Mouse (Mus musculus) liver, postnatal 0 days (tissue): ENCODE data around the gene Il12rb2. TPM values are rescaled to one million over a fixed set of nuclear protein-coding genes. Genes with fewer than 3 reads are reported as not detected.

ENCODE experiments used
- ATAC-seq: fragments of 200-750 bp; cut with Nextera tagmentation; 2 replicates; pipeline ENCODE4 v1.8.0; 2017; ENCODE audit warnings: mild to moderate bottlenecking, moderate library complexity
- DNase-seq: peaks from one replicate; pipeline ENCODE4 v3.0.0-alpha.2; 2016
- H3K27ac ChIP-seq: fragments of 300-500 bp; sonication (generic); 2 replicates; pipeline ENCODE4 v1.5.1; 2014; ENCODE audit warnings: antibody characterized with exemption, moderate library complexity, mild to moderate bottlenecking, low read depth
- H3K27me3 ChIP-seq: fragments of 300-500 bp; sonication (generic); 2 replicates; pipeline ENCODE4 v1.6.1; 2014; ENCODE audit warnings: low read length, control low read depth, mixed read lengths; ENCODE audit not compliant: insufficient read depth
- H3K36me3 ChIP-seq: fragments of 300-500 bp; sonication (generic); replicated peaks from 2 replicates; pipeline ENCODE4 v1.6.1; 2014; ENCODE audit warnings: mild to moderate bottlenecking, control low read depth, low read length, moderate library complexity, mixed read lengths; ENCODE audit not compliant: insufficient read depth
- H3K4me1 ChIP-seq: fragments of 300-500 bp; sonication (generic); 2 replicates; pipeline ENCODE4 v1.6.1; 2014; ENCODE audit warnings: antibody characterized with exemption, mild to moderate bottlenecking, control low read depth; ENCODE audit not compliant: insufficient read depth
- H3K4me2 ChIP-seq: fragments of 300-500 bp; sonication (generic); 2 replicates; pipeline ENCODE4 v1.6.1; 2014; ENCODE audit warnings: low read depth, mild to moderate bottlenecking, low read length, moderate library complexity, mixed read lengths
- H3K4me3 ChIP-seq: fragments of 300-500 bp; sonication (generic); 2 replicates; pipeline ENCODE4 v1.5.1; 2014; ENCODE audit warnings: low read depth, low read length
- H3K9ac ChIP-seq: fragments of 300-500 bp; sonication (generic); replicated peaks from 2 replicates; pipeline ENCODE4 v1.6.1; 2014; ENCODE audit warnings: mild to moderate bottlenecking, moderate library complexity
- H3K9me3 ChIP-seq: fragments of 300-500 bp; sonication (generic); 2 replicates; pipeline ENCODE4 v1.6.1; 2016; ENCODE audit warnings: mild to moderate bottlenecking, control low read depth, low read length, mixed read lengths
- CTCF ChIP-seq: sonication (generic); IDR thresholded peaks from 2 replicates; pipeline ENCODE4 v1.5.1; 2016; ENCODE audit warnings: antibody characterized with exemption, low read depth
- EP300 ChIP-seq: IDR thresholded peaks from 2 replicates; pipeline ENCODE4 v1.6.1; 2016; ENCODE audit warnings: antibody characterized with exemption, low read depth, mild to moderate bottlenecking
- WGBS: fragments of 180-500 bp; shearing (Covaris S2); extraction: QIAGEN DNeasy Blood & Tissue Kit; methylation state at CpG from one replicate; pipeline ENCODE4 v1.1.7; 2014; ENCODE audit not compliant: insufficient replicate concordance; 5-methylcytosine and 5-hydroxymethylcytosine counted together
- polyA plus RNA-seq: library from polyadenylated mRNA; unstranded; fragments of >200 nt; fragmentation: Nextera tagmentation; extraction: Ambion mirVana; gene quantifications from 2 replicates; pipeline ENCODE4 v1.2.1, GENCODE M21; 2015

Il12rb2 gene
- polyA plus RNA-seq, 1 experiment from 2014 or later = 0.05 TPM

DNA sequence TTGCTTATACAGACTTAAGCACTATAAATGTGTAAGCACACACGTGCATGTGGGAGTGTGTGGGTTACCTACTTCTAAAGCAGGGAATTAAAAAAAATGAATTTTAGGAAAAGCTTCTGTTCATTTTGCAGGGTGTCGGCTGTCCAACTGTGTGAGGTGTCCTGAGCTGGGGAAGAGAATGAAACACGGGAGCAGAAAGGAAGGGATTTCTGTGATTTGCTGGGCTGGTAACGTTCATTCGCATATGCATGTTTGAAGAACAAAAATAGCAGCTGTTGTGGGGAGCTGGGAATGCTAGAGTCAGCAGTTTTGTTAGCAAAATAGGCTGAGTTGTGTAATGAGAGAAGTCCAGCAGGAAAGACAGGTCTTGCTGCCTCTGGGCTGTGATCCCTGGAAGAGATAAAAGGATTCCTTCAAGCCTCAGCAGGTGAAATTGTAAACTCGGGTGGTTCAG is 75.3 kb downstream of the Il12rb2 start:
- 50% methylated on average over 6 of the region's 6 CpGs for WGBS
- peaks cover 6% of the 10 kb centered on the region for H3K4me1 ChIP-seq
- DNase-seq (no peak), ATAC-seq (peak; percentile 74)
- TF ChIP-seq EP300 (no peak), CTCF (no peak)
- H3K27me3 ChIP-seq = no peaks in the 10 kb centered on the region
- H3K9me3 ChIP-seq = no peaks in the 10 kb centered on the region
- H3K4me2 ChIP-seq = no peak overlapping the region
- H3K9ac ChIP-seq = no peak overlapping the region
- H3K36me3 ChIP-seq = no peaks in the 10 kb centered on the region
- H3K4me3 ChIP-seq = no peak overlapping the region
- peak overlapping the region; percentile 37; the same call in 1 of the 2 replicates for H3K27ac ChIP-seq

DNA sequence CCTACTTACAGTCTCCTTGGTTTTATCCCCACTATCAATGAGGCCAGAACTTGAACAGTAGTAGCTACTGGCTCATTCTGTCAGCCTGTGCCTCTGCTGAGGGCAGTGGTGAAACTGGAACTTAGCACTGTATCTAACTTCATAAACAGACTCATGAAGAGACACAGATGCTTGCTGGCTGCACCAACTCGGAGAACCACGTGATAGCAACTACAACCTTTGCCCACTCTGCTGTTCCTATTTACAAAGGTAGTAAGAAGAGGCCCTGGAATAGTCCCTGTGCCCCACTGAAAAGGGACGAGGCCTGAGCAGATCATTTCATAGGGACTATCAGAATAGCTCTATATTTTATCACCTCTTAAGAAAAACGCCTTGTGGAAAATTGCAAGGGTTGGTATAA is 75.7 kb downstream of the Il12rb2 start:
- Histone ChIP-seq H3K4me3 (no peak overlapping the region), H3K9me3 (no peaks in the 10 kb centered on the region), H3K4me1 (peaks cover 6% of the 10 kb centered on the region), H3K4me2 (no peak overlapping the region), H3K27ac (peak overlapping the region; percentile 37), H3K9ac (no peak overlapping the region), H3K36me3 (no peaks in the 10 kb centered on the region), H3K27me3 (no peaks in the 10 kb centered on the region)
- DNase-seq (no peak), ATAC-seq (peak; percentile 87)
- no peak for TF ChIP-seq EP300
- no peak for TF ChIP-seq CTCF
- WGBS = 53% methylated on average over 4 of the region's 4 CpGs

DNA sequence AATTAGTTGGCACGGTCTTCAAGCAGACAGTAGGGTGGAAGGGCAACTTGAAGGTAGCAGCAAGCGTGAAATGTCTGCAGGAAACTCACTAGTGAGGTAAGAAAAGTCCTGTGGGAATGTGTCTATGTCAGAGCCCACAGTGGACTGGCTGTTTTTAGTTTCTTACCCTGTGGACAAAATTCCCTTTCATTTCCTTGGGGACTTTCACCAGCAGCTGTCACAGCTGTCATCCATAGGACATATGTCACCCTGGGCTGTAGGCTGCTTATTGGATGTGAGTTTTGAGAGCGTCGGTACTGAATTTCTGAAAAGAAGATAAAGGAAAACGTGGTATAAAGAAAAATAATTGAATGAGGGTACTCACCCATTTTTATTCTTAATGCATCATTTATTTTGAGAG is 77.2 kb downstream of the Il12rb2 start:
- Histone ChIP-seq H3K27ac (no peak overlapping the region), H3K4me2 (no peak overlapping the region), H3K36me3 (no peaks in the 10 kb centered on the region), H3K4me1 (peaks cover 6% of the 10 kb centered on the region), H3K9me3 (no peaks in the 10 kb centered on the region), H3K4me3 (no peak overlapping the region), H3K9ac (no peak overlapping the region), H3K27me3 (no peaks in the 10 kb centered on the region)
- ATAC-seq = no peak
- DNase-seq = no peak
- no peak for TF ChIP-seq CTCF
- TF ChIP-seq EP300 = no peak
- 88% methylated on average over 5 of the region's 5 CpGs for WGBS

DNA sequence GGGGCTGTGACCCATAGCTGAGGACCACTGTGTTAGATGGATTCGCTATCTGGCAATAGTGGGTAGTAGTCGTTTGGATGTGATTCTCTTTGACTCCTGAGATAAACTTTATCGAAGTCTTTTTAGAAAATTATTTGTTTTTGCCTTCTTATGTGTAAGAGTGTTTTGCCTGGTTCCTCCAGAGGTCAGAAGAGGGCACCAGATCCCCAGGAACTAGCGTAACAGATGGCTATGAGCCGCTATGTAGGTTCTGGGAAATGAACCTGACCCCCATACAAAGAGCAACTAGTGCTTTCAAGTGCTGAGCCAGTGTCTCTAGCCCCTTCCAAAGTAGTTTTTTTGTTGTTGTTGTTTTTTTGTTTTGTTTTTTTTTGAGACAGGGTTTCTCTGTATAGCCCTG is 79.9 kb downstream of the Il12rb2 start:
- Histone ChIP-seq H3K36me3 (no peaks in the 10 kb centered on the region), H3K4me2 (no peak overlapping the region), H3K9me3 (no peaks in the 10 kb centered on the region), H3K4me1 (peaks cover under 1% of the 10 kb centered on the region), H3K27ac (no peak overlapping the region), H3K9ac (no peak overlapping the region), H3K27me3 (no peaks in the 10 kb centered on the region), H3K4me3 (no peak overlapping the region)
- 54% methylated on average over 5 of the region's 5 CpGs for WGBS
- DNase-seq (no peak), ATAC-seq (no peak)
- TF ChIP-seq CTCF (peak; percentile 52), EP300 (no peak)

DNA sequence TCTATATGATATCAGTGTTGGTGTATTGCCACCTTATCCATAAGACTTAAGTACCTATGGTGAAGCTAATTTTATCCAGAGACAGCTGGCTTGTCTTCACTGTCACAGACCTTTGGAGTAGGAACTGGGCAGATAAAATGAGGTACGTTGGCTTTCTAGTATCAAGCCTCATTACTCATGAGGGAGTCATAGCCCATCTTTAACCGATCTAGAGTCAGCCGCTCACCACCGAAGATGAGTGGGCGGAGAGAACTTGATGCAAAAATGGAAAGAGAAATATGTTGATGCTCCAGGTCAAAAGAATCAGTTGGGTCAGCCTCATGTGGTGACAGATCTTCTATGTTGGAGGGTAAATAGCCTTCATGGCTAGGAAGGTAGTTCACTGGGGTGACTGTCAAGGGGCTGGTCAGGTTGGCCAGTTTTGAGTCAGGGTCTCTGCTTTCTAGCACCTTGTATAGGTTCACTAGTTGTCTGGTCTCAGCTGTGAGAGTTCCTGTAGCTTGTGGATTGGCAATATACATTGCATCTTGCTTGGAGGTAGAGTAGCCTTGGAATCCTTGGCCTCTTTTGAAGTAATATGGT is 83.9 kb downstream of the Il12rb2 start:
- ATAC-seq = no peak
- 77% methylated on average over 5 of the region's 5 CpGs for WGBS

DNA sequence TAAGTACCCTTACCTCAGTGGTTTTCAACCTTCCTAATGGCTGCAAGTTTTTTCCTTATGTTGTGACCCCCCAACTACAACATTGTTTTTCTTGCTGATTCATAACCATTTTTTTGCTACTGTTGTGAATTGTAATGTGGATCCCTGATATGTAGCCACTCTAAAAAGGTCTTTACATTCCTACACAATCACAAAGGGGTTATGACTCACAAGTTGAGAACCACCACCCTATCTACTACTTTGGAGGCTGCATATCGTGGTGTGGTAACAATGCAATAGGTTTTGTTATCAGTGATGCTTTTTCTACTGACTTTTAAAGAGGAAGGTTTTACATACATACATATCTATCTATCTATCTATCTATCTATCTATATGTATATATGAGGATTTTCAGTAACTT is 93.1 kb downstream of the Il12rb2 start:
- 81% methylated on average over 1 of the region's 1 CpGs for WGBS
- Histone ChIP-seq H3K27me3 (no peaks in the 10 kb centered on the region), H3K36me3 (peaks cover 64% of the 10 kb centered on the region), H3K4me3 (no peak overlapping the region), H3K9me3 (no peaks in the 10 kb centered on the region), H3K4me2 (no peak overlapping the region), H3K4me1 (no peaks in the 10 kb centered on the region), H3K27ac (no peak overlapping the region), H3K9ac (no peak overlapping the region)
- ATAC-seq (no peak), DNase-seq (no peak)
- TF ChIP-seq CTCF (no peak), EP300 (no peak)

More for the DNA sequence above, 83.9 kb downstream of the Il12rb2 start:
- Histone ChIP-seq H3K4me1 (no peaks in the 10 kb centered on the region), H3K9me3 (no peaks in the 10 kb centered on the region), H3K4me3 (no peak overlapping the region), H3K27ac (no peak overlapping the region), H3K9ac (no peak overlapping the region), H3K36me3 (0 out of 2 replicates have a peak, but pooled peaks cover 13% of the 10 kb centered on the region), H3K27me3 (no peaks in the 10 kb centered on the region), H3K4me2 (no peak overlapping the region)
- TF ChIP-seq EP300 (no peak), CTCF (no peak)
- no peak for DNase-seq
